Mouse (Mus musculus) heart, postnatal 4 days (tissue): ENCODE data around the gene Trpm3. TPM values are rescaled to one million over a fixed set of nuclear protein-coding genes. Genes with fewer than 3 reads are reported as not detected.

Source experiments
- DNase-seq: peaks from one replicate; pipeline ENCODE4 v3.0.0; 2021
- total RNA-seq, 2 experiments: library from RNA; stranded (reverse); gene quantifications; 2 replicates each; pipeline ENCODE4 v1.2.3; 2021

Trpm3 gene
- total RNA-seq, 2 experiments from 2014 or later, result 1.3 to 1.4 TPM

DNA sequence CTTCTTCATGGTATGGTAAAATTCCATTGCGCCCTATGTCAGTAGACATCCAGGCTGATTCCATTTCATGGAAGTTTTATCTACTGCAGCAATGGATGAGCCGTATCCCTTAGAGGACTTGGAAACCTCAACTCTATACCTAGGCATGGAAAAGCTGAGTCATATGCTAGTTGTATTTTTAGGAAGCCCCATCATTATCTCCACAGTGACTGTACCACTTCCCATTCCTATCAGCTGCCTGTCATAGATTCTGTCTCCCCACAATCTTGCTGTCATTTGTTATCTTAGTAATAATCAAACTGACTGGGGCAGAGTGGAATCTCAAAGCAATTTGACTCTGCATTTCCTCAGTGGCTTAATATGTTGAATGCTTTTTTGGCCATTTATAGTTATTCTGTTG, 169.2 kb downstream of the Trpm3 start:
- no peak for DNase-seq

DNA sequence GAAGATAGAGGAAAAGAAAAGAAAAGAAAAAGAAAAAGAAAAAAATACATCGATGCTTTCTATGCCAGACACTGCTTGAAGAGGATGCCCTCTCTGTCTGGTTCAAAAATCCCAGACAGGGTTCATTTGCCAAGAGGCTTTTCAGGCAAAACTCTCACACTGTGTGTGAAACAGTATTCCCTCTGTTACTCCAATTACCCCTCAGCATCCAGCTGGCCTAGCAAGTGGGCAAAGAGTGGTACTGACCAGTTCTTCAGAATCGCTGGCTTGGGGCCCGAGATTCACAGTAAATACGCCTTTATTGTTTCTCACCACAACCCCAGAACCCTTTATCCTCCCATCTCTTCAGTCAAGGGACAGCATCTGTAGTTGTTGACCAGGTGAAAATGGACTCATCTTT, 178.5 kb downstream of the Trpm3 start:
- DNase-seq, result no peak

- no peak for DNase-seq
Measured at GRCm38 (mm10) chr19:22326813-22327212, 188.0 kb downstream of the Trpm3 start.

GRCm38 (mm10) chr19:22327226-22327625, 188.4 kb downstream of the Trpm3 start:
- no peak for DNase-seq

DNA sequence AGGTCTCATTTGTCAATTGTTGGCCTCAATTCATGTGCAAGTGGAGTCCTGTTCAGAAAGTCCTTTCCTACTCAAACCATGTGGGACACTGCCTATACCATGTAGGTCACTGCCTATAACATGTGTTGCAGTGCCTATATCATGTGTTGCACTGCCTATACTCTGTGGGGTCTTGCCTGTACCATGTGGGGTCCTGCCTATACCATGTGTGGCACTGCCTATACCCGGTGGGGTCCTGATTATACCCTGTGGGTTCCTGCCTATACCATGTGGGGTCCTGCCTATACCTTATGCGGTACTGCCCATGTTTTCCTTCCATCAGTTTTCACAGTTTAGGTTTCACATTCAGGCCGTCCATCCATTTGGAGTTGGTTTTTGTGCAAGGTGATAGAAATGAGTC, 197.4 kb downstream of the Trpm3 start:
- DNase-seq, result no peak

GRCm38 (mm10) chr19:22337468-22337867, 198.6 kb downstream of the Trpm3 start:
- DNase-seq, result peak; percentile 63

GRCm38 (mm10) chr19:22338927-22339326, 200.1 kb downstream of the Trpm3 start:
- DNase-seq, result no peak

GRCm38 (mm10) chr19:22354037-22354541, 215.2 kb downstream of the Trpm3 start:
- no peak for DNase-seq

DNA sequence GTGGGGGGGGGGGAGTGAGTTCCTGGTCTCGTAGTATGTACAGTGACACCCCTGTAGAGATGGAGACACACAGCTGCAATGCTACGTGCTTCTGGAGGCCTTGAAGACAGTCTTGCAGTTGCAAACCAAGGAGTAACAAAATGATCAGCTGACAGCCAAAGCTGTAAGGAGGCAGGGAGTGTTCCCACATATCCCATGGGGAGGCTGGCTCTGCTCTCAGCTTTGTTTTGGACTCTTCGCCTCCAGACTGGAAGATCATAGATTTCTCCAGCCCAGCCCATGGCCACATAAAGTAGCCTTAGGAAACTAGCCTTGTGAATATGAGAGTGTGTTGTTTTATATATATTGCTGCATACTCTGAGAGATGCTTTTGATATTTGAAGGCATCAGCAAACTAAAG, 248.0 kb downstream of the Trpm3 start:
- DNase-seq, result no peak

GRCm38 (mm10) chr19:22394700-22395099, 255.9 kb downstream of the Trpm3 start:
- DNase-seq, result no peak

- no peak for DNase-seq
Measured at GRCm38 (mm10) chr19:22404049-22404448, 265.2 kb downstream of the Trpm3 start.

GRCm38 (mm10) chr19:22418239-22418638, 279.4 kb downstream of the Trpm3 start:
- DNase-seq, result no peak

DNA sequence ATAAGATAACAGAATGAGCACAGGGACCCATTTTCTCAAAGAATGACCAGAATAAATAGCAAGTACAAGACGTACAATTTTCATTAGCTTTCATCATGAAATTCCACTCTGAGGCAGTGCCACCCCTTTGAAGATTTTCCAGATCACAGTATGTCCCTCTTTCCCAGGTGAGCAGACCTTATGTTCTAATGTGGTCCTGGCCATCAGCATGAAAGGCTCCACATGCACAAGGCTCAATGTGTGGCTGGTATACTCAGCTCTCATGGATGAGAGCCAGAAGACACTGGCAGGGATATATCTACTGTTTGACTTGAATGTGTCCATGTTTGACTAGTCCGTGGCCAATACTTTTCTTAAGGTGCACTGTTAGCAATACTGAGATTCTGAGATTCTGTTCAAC, 298.4 kb downstream of the Trpm3 start:
- no peak for DNase-seq

DNA sequence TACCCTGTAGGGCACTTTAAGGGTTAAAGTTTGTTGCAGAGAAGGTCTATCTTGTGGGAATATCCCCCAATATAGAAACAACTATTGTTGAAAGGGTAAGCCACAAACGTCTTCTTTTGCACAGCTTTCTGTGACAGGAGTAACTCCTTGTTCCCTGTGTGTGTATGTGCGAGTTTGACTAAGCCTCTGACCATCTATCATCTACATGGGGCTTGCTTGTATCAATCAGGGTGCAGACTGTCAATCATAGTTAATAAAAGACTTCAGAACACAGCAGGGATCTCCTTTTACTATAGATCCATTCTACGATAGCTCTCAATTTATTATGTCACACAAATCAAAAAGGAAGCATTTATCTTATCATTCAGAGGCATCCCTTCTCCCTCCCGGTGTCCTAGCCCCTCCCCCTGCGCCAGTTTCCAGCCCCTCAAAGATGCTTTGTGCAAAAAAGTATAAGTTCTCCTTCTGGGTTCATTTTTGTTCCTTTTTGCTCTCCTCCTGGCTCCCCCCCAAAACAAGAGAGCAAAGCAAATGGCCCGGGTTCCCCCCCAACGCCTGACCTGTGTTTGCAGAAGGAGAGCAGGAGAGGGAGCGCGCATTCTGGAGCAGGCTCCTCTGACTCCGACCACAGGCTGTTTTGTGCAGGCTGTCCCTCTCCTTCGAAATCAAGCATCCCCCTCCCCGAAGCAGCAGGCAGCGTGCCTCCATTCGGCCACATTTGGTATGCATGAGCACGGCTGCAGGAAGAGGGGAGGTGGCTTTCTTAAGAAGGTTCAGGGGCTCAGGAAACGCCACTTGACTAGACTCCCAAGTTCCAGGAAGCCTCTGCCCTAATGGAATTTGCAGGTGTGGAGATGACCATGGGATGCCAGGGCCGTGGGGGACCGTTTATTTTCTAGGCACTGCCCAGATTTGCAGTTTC, 308.8 kb downstream of the Trpm3 start:
- peak; percentile 10 for DNase-seq

GRCm38 (mm10) chr19:22448340-22449288, 309.8 kb downstream of the Trpm3 start:
- DNase-seq, result no peak

DNA sequence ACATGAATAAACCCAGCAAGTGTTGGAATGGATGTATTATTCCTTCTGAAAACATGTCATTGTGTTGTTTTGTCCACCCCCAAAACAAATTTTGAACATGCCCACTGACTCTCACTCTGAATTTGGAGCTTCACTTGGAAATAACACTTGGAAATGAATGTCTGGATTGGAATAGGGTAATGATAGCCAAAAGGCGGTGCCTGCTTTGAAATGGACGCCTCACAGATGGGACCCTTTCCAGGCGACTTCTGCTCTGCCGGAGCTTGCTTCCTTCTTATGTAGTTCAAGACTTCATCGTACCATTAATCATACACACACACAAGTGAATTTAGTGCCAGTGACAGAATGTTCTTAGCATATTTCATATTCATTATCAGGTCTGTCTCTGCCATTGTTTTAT, 312.4 kb downstream of the Trpm3 start:
- DNase-seq, result no peak

- no peak for DNase-seq
Measured at GRCm38 (mm10) chr19:22456935-22457334, 318.1 kb downstream of the Trpm3 start.

- DNase-seq, result no peak
Measured at GRCm38 (mm10) chr19:22462043-22462442, 323.2 kb downstream of the Trpm3 start.

GRCm38 (mm10) chr19:22463506-22463905, 324.7 kb downstream of the Trpm3 start:
- no peak for DNase-seq

- no peak for DNase-seq
Measured at GRCm38 (mm10) chr19:22469608-22470007, 330.8 kb downstream of the Trpm3 start.

DNA sequence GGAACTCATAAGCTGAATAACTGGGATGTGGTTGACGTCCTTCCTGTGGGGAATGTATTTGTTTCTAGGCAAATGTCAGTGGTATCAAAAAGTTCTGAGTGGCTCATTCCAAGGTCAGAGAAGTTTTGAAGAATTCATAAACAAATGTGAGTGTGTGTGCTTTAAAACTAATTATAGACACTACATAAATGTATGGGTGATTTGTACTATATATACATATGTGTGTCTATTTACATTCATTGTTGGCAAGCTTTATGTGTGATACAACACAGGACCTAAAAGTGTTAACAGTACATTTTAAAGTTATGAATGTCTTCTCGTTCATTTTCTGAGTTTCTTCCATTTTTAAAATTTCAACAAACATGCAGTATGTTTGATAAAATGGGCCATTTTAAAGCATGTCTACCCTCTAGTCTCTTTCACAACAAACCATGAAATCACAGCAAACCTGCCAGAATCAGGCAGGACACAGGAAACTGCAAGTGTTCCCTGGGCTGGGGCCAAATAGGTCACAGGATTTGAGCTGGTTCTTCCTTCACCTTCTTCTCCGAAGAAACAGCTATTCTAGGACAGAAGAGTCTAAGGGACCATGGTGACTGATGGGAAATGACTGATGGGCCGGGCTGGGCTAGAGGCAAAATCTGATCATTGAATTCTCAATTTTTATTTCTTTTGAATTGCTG, 334.3 kb downstream of the Trpm3 start:
- no peak for DNase-seq

DNA sequence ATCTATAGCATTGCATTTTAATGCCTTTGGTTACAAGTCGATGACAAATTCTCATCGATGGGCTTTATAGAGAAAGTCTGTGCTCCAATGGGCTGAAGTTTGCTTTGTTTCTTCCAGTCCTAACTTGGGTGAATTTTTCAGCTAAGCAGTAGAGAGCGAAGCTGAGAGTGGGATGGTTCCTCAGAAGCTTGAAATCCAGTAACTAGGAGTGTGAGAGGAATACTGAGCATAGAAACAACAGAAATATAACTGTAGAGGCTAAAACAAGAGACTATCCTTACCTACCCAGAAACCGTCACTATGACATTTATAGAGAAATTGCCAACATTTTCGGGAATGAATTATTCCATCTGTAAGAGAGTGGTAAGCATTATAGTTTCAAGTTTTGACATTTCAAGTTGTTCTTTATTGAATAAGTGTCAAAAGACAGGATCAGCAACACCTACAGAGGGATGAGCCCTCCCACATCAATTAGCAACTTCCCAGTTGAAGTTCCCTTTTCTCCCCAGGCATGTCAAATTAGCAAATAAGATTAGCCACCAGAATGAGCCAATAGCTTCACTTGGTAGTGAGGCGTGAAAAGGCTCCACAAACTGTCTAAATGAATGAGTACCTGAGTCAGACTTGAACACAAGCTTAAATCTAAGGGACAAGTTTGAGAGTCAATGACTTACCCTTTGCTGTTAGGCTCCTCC, 339.6 kb downstream of the Trpm3 start:
- no peak for DNase-seq
